Mouse (Mus musculus) activated CD4-positive, CD25-positive, alpha-beta regulatory T cell, adult 4 months (primary cell): Measurements from ENCODE around the gene Pyy. TPM values are rescaled to one million over a fixed set of nuclear protein-coding genes. Genes with fewer than 3 reads are reported as not detected.

Experiments used
- ATAC-seq: one replicate; pipeline ENCODE4 v1.8.0; 2017
- polyA plus RNA-seq, 2 experiments: library from polyadenylated mRNA; unstranded; fragments of 100-300 nt; shearing (Covaris generic); gene quantifications; one replicate each; pipeline ENCODE4 v1.2.1; 2017

Gene Pyy
- polyA plus RNA-seq = not detected

DNA sequence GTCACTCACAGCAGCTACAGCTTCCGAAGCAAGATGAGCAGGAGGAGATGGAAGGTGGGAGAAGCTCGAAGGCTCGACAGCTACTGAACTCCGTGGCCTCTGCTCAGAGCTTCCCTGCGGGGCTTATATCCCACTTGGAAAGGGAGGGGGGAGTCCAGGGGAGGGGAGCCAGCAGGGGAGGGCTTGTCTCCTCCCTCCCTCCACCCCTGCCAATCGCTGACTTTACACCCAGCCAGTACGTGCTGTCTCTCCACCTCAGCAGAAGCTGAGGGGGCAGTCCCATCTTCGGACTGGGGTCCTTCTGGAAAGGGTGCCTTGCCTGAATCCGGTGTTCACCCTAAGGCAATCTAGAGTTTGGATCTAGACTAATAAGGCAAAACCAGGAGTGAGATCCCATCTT is at the start of gene Pyy:
Gene Pyy, minus strand, starts transcription at position 101 of the 400 bp plus-strand sequence.
- no peak for ATAC-seq

DNA sequence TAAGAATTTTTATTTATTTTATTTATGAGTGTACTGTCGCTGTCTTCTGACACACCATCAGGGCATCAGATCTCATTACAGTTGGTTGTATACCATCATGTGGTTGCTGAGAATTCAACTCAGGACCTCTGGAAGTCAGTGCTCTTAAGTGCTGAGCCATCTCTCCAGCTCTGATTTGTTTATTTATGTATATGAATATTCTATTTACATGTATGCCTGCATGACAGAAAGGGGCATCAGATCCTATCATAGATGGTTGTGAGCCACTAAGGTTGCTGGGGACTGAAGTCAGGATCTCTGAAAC is 49.1 kb upstream of the Pyy start:
- ATAC-seq = no peak

- peak; percentile 40 for ATAC-seq
Observed at GRCm38 (mm10) chr11:102156039-102156785, 48.6 kb upstream of the Pyy start, which contains the start of gene Tmem101. Gene Tmem101, minus strand, starts transcription at chr11:102156404.

- ATAC-seq = no peak
Observed at GRCm38 (mm10) chr11:102147213-102147989, 39.8 kb upstream of the Pyy start.

- no peak for ATAC-seq
Observed at GRCm38 (mm10) chr11:102146531-102146930, 38.9 kb upstream of the Pyy start.

GRCm38 (mm10) chr11:102146005-102146404 is 38.4 kb upstream of the Pyy start:
- no peak for ATAC-seq

DNA sequence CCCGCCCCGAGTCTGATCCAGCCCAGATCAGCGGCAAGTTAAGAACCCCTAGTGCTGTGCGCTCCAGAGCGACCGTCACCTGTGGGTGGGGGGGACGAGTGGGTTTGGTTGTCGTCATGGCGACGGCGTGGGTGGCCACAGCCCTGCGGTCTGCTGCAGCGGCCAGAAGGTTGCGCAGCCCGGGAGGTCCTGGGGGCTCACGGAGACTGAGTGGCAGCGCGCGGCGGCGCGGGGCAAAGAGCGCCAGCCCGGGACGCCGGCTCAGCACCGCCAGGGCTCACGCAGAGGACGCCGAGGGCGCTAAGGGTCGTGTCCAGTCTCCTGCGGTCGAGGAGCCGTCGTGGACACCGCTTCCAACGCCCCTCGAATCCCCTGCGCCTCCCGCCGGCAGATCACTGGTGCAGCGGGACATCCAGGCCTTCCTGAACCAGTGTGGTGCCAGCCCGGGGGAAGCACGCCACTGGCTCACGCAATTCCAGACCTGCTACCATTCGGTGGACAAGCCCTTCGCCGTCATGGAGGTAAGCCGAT is 37.9 kb upstream of the Pyy start, which contains the start of gene Nags:
Gene Nags, plus strand, starts transcription at position 43 of the 531 bp plus-strand sequence.
- no peak for ATAC-seq

DNA sequence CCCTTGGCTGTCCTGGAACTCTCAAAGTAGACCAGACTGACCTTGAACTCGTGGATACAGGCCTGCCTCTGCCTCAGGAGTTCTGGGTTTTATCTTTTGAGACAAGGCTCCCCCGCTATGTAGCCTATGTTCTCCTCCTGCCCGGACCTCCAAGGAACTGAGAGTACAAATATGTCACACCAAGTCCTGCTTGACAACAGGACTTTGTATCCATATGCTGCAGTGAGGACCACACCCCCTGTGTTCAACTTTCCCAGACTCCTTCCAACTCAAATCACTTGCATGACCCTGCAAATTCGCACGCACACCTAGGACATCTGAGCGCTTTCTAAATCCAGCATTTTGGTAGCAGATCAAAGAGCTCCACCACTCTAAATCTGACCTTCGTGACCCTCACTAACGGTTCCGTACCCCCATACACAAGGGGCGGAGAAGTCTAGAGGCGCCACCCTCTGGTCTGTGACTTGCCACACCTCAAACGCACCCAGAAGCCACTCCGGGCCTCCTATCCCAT is 37.4 kb upstream of the Pyy start:
- no peak for ATAC-seq

DNA sequence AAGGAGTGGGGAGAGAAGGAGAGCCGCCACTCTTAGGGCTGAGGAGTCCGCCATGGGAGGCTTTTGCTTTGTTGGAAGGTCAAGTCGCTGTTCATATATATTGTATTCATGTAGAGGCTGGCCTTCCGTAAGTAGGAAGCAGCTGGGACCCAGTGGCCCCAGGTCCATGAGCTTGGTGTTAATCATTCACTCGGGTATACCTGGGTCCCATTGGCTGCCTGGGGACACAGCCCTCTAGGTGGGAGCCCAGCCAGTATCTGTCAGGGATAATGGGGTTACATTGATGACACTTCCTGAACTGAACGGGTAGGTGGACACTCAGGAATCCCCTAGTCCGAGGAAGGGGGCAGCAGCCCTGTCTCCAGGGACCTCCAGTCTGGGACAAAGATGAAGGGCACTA is 34.7 kb upstream of the Pyy start:
- ATAC-seq = no peak

- no peak for ATAC-seq
Observed at GRCm38 (mm10) chr11:102140508-102140907, 32.9 kb upstream of the Pyy start.

GRCm38 (mm10) chr11:102138447-102138740 is 30.8 kb upstream of the Pyy start:
- no peak for ATAC-seq

DNA sequence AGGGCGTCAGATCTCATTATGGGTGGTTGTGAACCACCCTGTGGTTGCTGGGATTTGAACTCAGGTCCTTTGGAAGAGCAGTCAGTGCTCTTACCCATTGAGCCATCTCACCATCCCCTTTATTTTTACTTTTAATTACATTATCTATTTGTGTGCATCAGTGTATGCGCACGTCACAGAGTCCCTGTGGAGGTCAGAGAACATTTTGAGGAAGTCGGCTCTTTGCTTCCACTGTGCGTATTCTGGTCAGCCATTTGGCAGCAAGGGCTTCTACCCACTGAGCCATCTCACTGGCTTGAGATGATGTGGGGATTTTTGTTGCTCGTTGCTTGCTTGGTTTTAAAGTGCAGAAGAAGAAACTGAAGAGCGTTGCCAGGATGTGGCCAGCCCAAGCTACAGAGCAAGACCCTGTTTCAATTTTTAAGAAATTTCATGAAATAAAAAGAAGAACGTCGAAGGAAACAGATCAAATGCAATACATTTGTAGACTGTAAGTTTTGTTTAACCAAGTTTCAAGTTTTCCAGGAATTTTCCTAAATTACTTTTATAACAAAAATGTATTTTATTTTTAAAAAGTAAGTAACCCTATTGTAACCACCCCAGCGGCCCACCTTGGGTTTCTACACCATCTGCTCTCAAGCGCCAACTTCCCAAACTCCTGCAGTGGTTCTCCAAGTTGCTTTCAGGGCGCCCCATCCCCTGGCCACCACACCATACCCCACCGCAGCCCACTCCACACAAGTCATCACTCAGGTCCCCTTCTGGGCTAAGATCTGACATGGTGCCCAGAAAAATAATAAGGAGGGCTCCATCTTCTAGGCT is 30.2 kb upstream of the Pyy start:
- no peak for ATAC-seq

GRCm38 (mm10) chr11:102134516-102134915 is 26.9 kb upstream of the Pyy start:
- no peak for ATAC-seq

- no peak for ATAC-seq
Observed at GRCm38 (mm10) chr11:102117386-102117785, 9.8 kb upstream of the Pyy start.

GRCm38 (mm10) chr11:102116241-102116640 is 8.6 kb upstream of the Pyy start:
- ATAC-seq = no peak

DNA sequence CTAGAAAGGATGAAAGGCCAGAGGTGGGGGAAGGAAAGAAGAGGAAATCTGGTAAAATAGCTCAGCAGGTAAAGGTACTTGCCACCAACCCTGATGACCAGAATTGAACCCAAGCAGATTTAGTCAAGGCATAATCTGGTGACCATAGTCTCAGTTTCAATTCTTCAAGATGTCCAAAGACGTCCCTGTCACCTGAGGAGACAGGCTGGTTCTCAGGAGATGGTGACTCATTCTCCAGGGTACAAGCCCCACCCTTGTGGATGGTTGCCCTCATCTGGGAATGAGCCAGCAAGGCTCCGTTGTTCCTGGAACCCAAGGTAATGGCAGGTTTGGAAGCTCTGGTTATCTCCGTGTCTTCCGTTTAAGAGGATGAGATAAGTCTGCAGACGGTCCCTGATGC is 3.9 kb upstream of the Pyy start:
- no peak for ATAC-seq

DNA sequence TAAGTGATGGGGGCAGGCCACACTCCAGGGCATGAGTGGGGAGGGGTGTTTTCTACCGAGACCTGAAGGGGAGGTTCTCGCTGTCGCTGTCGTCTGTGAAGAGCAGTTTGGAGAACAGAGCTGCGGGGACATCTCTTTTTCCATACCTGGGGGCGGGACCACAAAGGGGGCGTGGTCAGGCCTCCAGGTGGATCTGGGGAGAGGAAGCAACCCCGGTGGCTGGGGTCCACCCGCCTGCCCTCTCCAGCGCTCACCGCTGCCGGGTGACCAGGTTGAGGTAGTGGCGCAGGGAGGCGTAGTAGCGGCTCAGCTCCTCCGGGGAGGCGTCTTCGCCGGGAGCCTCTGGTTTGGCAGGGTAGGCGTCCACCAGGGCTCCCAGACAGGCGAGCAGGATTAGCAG is 721 bp downstream of the Pyy start:
- ATAC-seq = no peak

GRCm38 (mm10) chr11:102102485-102103258 is 5.0 kb downstream of the Pyy start:
- no peak for ATAC-seq

DNA sequence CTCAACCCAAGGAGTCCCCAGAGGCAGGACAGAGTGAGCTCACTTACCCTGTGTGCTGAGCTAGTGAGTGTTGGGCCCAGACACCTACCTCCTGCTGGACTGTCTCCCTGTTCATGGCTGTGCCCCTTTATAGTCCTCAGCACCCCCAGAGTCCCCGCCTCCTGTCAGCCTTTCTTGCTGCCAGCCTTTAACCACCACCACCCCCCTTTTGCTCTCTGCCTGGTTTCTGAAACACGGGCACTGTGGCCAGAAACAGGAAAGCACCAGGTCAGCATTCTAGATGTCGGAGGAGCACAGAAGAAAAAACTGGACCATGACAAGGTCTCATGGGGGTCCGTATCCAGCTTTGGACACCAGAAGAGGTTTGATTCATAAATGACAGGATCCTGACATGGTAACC is 6.4 kb downstream of the Pyy start, which contains the start of gene Ppy:
Gene Ppy, minus strand, starts transcription at position 101 of the 400 bp plus-strand sequence.
- ATAC-seq = no peak

DNA sequence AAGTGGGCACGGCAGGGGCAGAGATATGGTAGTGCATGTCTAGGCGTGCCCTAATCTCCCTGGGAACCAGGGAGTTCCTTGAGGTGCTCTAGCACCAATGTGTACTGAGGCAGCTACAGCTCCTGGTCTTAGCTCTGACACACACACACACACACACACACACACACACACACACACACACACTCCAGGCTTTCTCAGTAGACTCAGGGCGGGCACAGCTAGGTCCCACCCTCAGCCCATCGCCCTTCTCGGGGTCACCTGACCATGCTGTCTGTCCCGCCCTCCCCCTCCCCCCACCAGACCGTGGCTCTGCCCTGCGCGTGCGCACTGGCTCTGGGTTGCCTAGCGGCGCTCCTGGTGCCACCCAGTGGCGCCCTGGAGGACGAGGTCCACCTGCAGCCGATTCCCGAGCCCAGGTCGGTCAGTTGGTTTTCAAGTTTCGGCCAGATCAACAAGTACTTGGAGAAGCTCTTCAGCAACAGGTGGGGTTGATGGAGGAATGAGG is 10.7 kb downstream of the Pyy start:
- no peak for ATAC-seq

DNA sequence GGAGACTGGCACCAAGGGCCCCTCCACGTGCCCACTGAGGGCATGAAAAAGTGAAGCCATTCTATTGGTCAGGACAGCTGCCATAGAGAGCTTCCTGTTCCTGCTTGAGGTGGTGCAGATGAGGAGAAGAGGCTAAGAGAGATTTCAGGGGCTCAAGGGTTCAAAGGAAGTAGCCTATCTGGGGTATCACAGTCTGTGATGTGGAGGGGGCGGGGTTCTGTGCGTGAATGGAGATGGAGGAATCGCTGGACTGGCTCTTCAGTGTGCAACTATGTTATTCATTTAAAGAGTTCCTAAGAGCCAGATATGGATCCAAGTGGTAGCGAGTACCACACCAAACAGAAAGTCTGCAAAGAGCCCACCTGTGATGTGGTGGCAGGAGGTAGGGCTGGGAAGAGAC is 11.2 kb downstream of the Pyy start:
- ATAC-seq = no peak

- no peak for ATAC-seq
Observed at GRCm38 (mm10) chr11:102095676-102096075, 12.0 kb downstream of the Pyy start.
